Mouse (Mus musculus) B cell, adult 2 months (primary cell): ENCODE measurements around the gene Wfdc12.
"Not testable (repeated sequence)": the region's sequence is repeated elsewhere in the genome, so short reads cannot be mapped to it uniquely, and the experiment has no call there.

Experiments
- DNase-seq, 2 experiments: peaks; one replicate each; pipeline ENCODE4 v3.0.0; 2022

Wfdc12 gene

DNA sequence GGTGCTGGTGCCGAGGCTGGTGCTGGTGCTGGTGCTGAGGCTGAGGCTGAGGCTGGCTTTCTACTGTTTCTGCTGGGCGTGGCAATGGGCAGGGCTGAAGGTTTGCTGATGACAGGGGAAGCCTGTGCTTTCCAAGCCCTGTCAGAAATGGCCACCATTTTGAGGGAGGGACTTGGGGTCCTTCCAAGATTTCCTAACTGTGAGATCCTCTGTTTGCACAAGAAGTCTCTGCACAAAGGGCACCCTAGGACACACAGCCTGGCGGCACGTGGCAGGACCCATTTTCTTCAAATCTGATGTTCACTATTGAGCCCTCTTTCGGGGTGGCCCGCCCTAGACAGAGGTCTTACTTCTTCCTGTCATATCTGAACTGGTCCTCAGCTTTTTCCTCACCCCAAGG lies at the start of gene Wfdc12:
Wfdc12 (minus strand) TSS at position 33 of the 400 bp plus-strand sequence.
- DNase-seq, result no peak

DNA sequence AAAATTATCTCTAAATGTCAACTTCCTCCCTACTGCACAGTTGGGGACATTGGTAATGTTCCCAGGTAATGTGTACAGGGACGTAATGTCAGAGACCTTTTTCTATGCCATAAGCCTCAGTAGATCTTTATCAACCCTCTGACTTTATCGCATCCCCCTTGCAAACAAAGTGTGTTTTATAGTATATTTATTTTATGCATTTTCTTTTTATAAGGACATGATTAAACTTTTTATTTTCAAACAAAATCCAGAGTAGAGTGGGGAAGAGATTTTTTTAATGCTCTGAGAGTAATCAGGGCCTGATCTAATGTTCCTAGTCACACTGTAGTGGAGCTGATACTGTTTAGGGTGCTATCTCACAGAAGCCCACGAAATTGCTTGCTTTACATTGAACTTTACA lies 48.0 kb upstream of the Wfdc12 start, which contains the start of gene Svs2:
Svs2 (minus strand) TSS at position 101 of the 400 bp plus-strand sequence.
- DNase-seq, result no peak

DNA sequence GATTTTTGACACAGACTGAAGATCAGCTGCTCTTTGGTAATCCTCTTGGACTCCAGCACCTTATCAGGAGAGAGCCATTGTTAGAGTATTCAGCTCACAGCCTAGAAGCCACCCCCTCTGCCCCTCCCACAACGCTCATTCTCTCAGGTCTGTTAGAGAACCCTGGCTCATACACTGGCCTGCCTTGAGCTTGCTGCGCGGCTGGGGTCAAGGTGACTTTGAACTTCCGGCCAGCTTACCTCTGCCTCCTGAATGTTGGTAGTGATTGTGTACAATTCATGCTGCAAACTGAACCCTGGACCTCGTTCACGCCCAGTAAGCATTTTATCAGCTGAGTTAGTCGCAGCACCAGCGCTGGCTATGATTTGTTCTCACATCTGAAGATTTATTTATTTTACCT lies 42.3 kb upstream of the Wfdc12 start:
- no peak for DNase-seq

DNA sequence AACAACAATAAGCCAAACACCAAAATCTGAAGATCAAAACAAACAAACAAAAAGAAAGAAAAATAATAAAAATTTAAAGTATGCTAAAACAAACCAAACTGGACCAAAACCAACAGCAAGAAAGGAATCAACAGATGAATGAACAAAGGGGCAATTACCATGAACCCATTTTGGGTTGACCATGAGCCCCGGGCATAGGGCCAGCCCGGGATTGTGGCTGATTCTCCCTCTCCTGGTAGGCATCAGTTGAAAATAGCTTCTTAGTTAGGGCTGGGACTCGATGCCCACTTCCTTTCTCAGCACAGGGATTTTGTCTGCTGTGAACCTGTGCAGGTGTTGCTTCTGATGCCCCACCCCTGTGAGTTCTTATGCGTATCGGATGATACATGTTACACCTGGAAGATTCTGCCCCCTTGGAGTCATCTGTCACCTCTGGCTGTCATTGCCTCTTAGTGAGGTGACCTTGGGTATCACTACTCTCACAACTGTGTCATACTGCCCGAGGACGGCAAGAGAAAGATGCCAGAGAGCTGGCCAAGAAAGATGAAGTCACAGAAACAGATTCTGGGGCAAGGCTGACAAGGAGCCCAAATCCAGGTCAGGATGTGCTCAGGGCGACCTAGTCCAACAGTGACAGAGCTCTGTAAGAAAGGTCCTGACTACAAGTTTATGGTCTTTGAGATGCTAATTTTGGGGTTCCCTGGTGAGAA lies 38.1 kb upstream of the Wfdc12 start:
- DNase-seq, result no peak

DNA sequence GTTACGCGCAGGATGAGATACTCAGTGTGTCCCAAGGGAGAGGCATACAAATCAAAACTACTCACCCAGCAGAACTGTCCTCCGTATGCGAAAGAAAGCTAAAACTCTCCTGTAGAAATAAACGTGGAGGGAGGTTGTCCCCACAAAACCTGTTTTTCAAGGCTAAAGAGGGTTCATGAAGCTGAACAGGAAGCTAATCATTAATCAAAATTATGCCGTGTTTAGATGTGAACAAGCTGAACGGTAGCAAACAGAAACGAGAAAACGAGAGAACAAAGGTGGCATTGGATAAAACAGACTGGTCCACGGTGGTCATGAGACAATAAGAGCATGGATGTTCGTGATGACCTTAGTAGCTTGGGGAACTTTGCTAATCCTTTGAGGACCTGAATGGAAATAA lies 31.1 kb upstream of the Wfdc12 start, which contains the start of gene Wfdc15b:
Wfdc15b (minus strand) TSS at position 139 of the 400 bp plus-strand sequence.
- no peak for DNase-seq

DNA sequence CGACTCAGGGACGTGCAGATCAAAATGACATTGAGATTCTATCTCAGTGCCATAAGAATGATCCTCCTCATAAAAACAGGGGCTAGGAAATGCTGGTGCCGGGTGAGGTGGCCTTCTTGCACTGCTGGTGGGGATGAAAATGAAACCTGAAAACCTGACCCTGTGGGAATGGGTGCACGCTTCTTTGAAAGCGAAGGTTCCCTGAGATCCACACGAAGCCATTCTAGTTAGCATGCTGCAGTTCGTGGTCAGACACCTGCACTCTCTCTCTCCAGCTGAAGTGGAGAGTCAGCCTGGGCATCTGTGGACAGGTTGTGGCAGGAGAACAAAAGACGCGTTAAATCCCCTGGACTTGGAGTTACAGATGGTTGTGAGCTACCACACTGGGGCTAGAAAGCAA lies 28.9 kb upstream of the Wfdc12 start:
- no peak for DNase-seq

DNA sequence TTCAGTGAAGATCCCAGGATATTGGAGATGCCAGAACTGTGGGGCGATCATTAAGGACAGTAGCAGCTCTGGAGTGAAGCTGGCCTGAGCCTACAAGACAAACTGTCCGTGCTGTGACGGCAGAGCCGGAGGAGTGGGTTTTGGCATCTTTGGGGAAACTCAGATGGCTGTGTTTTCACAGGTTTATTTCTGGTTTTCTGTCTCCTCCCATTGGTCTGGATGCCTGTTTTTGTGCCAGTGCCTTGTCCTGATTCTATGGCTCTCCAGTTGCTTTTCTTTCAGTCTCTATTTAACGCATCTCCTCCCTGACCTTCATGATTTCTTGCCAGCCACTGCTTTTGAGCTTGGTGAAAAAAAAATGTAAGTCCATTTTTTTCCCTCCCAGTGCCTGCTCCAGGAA lies 22.3 kb upstream of the Wfdc12 start:
- DNase-seq, result no peak

DNA sequence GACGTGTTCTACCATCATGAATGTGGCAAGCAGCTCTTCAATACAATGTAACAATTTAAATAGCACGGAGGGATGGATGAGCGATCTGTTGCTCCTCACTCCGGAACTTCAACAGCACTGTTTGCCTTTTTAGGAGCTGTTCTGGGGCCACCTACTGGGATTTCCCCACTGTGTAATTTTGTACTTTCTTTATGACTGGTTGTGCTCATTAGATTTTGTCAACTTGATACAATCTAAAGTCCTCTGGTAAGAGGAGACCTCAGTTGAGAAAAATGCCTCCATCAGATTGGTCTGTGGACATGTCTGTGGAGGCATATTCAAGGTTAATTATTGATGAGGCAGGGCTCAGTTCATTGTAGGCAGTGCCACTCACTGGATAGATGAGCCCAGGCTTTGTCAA lies 20.5 kb upstream of the Wfdc12 start:
- no peak for DNase-seq

DNA sequence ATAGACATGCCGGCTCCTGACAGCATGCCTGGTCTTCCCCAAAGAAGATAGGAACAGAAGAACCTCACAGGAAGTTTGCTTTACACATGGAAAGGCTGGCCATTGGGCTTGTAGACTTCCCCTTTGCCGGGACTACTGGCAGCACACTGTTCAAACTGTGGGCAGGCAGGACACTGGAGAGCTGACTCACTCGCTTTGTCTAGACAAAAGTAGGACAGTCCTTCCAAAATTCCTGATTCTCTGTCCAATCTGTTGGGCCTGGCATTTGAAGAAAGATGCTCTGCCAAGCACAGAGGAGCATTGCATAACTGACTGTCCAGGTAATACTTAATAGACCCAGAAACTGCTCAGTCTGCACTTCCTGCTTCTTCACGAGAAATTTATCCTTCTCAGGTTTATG lies 16.3 kb upstream of the Wfdc12 start:
- no peak for DNase-seq

DNA sequence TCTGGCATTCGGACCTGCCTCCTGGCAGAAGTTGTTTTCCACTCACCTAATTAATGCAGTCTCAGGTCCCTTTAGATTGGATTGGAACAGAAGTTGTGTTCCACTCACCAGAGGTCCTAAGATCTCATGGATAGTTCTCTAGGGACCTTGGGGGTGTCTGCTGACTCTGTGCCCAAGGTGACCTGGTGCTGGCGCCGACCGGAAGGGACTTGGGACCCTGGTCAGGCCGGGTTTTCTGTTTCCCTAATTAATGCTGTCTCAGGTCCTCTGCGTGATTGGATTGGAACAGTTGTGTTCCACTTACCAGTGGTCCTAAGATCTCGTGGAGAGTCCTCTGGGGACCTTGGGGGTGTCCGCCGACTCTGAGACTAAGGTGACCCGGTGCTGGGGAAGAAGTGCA lies 15.6 kb upstream of the Wfdc12 start:
- not testable (repeated sequence) for DNase-seq

DNA sequence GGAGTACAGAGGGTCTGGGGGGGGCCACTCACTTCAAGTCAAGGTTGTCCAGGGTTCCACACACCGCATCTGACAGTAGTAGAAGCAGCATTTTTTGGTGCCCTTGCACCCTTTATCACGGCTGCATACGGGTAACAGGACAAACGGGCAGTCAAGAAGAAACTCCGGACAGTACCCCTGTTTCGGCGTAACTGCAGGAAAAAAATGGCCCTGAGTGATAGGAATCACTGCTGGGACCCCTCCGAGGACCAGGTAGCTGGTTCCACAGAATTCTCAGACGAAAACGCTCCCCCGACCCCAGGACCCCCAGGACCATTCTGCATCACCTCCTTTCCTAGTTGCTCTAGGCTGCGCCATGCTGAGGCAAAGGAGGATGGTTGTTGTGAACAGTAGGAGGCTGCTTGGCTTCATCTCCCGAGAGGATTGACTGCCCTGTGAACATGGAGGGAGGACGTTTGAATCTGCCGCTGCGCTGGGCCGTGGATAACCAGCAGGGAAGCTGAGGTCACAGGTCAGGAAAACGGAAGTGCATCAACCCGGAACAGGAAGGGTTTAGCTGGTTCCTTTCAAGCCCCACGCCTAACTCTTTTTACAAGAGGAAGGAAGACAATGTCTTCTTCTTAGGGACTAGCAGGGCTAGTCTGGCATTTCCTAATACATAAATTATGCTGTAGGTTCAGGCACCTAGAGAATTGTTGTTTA lies 9.4 kb upstream of the Wfdc12 start, which contains the start of gene Wfdc15a:
Wfdc15a (minus strand) TSS at position 505 of the 702 bp plus-strand sequence.
- DNase-seq, result no peak

DNA sequence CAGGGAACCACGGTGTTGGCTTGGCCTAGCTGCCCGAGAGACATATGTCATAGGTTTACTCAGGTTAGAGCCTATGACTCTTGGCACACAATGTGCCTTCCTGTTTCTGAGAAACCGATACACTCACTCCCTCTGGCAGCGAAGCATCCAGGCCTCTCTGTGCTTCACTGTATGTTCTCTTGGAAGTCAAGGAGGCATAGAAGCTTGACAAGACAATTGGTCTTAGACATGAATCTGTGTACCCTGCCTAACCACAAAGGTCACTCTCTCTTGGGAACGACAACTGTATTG lies 6.2 kb upstream of the Wfdc12 start:
- DNase-seq, result no peak

DNA sequence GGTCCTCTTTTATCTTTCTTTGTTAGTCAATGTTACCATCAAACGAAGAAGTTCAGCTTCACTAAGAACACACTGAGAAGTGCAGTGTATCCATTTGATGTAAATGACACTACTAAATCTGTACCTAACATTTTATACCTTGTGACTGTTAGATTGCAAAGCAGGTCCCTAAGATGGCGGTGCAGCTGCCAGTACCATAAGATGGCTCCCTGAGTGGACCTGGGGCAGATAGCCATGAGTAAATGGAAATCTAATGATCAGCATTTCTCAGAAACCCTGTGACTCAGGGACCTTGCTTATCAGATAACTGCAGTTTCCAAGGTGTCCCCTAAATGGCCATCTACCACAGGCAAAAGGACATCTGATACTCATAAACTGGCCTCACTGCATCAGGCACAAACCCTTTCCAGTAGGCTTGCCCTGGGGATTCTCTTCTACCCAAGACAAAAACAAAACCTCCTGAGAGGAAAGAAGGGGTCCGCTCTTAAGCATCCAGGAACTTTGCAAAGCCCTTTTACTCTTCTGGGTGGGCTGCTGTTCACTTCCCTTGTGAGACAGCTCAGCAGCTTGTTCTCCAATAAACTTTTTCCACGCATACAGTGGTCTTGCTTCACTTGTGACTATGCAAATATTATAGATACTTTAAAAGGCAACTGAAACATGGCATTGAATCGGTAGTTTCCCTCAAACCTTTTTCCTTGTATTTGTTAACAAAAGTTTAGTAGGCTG lies 5.7 kb upstream of the Wfdc12 start:
- no peak for DNase-seq

DNA sequence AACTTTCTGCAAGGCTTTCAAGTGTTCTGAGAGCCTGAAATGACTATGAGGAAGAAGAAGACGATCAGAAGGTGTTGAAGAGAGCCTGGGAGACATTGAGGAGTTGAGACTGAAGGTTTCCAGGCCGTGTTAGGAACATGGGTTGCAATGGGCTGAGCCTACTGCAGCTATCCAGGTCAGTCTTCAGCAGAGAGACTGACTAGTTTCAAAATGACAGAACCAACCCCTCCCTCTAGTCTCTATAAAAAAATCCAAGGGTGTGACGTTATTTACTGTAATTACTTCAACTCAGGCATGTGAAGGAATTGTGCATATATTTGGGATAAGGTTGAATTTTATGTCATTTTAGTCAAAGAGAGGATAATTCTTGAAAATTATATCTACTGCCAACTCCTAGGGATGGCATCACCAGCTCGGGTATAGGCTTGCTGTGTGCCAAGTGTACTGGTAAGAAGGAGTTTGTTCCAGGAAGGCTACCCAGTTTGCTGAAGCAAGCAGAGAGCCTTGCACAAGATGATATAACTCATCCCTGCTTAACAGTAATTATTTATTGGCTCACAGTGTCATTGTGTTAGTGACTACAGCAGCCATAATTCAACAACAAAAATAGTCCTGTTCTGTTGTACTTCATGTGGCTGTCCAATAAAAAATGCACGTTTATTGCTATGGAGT lies 4.7 kb upstream of the Wfdc12 start:
- DNase-seq, result no peak

DNA sequence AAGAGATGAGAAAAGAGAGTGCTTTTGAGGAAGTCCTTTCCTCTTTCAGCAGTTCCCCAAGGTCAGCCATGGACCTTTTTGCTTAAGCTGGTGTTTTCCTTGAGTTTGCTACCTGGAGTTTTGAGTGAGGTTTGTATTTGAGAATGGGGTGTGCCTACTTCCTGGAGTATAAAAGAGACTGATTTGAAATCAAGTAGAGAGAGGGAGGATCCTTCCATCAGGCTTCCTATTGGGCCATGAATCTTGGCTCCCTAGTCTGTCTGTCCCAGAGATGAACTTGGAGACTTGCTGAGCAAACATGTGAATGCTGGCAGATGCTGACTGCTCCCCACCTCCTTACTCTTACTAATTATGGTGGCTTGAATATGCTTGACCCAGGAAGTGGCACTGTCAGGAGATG lies 1.9 kb upstream of the Wfdc12 start:
- DNase-seq, result no peak

DNA sequence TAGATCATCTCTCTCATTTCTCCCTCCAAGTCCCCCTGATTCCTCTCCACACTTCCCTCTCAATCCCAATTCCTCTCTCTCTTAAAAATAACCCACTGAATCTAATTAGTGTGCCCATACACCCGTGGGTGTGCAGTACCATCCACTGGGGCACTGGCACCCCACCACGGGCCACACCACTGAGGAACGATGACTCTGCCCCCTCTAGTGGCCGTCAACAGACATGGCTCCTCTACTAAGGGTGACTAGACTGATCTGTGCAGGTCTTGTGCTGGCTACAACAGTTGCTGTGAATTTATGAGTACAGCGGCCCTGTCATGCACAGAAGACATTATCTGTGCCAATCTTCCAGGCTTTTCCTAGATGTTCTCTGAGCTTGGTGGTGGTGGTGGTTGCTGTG lies 1.7 kb downstream of the Wfdc12 start:
- DNase-seq, result peak; percentile 45 to 54

DNA sequence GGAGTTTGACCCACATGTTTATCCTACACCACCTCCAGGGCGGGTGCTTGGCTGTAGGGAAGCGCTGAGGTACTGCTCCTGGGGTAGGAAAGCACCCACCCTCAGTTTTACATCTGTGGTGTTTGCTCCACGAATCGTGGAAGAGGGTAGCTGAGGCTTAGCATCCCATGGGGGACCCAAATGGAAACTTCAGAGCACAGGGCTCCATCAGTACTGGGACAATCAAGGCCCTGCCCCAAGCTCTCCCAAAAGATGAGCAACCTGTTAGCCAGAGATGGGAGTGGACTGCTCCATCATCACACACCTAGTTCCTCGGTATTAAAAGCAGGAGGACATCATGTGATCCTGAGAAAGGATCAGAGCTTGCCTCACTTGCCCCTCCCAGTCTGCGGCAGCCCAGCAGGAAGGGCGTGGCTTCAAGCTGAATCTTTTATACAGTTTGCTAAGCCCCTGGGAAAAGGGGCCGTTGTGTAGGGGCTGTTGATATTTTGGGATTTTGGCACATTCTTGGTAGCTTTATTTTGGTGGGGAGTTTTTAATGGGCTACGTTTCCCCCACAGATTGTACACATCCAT lies 6.2 kb downstream of the Wfdc12 start:
- DNase-seq, result no peak

DNA sequence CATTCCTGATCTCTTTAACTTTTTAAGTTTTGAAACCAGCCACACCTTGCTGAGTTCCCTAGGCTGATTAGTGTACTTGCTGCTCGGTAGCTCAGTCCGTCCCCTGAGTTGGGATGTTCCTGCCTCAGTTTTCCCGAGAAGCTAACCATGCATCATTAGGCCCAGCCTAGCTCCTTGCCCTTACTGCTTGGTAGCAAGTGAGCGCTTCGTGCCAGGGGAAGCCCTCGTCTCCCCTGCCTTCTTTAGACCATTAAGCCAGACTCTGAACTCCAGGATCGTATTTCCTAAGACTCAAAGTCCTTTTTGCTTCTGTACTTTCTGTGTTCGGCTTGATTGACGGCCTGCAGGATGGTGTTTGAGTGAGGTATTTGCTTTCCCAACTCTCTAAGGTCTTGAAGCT lies 7.1 kb downstream of the Wfdc12 start:
- no peak for DNase-seq

DNA sequence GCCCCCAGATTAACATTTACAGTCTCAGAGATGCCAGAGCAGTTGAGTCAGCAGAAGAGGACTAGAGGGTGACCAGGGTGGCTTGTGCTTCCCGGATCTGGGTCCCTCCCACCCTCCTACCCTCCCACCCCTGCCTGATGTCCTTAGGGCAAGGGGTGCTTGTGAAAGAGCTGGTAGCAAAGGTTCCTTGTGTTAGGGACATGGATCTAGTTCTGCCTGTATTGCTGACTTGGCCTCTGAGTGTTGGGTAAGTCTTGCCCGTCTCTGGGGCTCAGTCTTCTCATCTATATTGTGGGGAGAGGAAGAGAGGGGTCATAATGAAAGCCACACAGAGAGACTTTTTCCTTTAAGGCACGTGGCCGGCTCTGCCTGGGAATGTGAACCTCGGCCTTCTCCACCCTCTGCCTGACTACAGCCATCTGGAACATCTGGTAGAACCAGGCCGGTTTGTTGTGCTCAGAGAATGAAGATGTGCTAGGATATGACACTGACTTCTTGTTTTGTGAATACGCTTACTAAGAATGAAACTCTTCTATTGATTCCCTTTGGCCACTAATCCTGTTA lies 7.6 kb downstream of the Wfdc12 start, which contains the start of gene Wfdc5:
Wfdc5 (minus strand) TSS at position 51 of the 564 bp plus-strand sequence.
- no peak for DNase-seq

DNA sequence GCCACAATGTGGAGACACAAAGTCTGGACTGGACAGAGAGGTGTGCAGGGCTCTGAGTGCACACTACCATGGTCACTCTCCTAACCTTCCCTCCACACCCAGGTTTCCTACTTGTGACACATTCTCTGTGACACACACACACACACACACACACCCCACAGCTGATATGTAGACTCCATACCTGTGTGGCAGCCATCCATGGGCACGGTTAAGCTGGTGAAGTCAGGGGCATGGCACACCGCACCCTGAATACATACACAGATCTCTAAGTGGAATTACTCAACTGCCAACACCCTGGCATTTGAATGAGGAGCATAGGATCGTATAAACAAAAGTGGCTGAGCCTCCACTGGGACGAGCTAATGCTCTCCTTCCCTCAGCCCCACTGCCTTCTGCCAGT lies 9.6 kb downstream of the Wfdc12 start:
- DNase-seq, result no peak

DNA sequence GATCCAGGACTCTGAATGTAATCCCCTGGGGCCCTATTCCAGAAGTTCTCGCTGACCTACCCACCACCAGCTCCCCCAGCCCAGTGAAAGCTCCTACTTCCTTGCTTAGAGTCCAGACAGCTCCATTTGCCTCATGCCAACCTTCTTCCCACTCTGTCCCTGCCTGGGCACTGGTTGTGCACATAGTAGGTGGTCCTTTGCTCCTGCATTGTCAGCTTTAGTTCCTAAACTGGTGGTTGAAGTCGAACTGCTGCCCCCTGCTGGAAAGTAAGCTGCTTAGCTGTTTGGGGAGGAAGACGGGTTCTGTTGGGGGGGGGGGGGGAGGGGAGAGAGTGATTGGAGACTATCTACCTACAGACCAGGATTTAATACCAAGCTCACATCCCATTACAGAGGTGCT lies 10.3 kb downstream of the Wfdc12 start:
- DNase-seq, result peak; percentile 58 to 59

DNA sequence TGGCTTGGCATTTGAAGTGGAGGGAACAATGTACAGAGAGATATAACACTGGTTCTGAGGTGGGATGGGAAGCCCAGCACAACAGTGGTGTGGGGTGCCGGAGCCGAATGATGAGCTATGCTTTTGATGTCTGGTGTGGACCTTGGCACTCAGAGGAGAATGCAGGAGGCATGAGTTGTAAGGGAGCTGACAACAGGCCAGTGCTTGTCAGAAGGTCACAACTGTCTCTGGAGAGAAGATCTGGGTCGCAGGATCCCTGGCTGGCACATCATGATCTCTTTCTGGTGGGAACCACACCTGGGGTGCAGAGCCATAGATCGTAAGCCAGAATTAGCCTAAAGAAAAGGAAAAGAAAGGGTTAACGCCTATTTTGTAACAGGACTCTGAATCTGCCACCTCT lies 12.6 kb downstream of the Wfdc12 start:
- no peak for DNase-seq

DNA sequence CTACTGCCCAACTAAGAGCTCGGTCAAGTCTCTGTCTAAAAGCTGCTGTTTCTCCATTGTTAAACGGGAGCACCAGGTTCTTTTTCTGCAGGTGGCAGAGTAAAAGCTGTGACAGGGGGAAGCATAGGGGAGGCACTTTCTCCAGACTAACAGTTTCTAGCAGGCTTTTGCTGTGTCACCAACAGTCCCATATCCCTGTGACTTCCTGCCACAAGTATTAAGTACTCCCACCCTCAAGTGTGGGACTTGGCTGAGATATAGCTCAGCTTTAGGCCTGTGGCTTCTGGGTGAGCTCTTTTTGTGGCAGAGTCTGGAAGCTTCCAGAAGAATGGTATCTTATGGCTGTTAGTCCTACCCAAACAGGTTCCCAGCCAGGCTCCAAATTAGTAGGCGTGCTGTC lies 14.6 kb downstream of the Wfdc12 start:
- no peak for DNase-seq
